Mouse (Mus musculus) fat pad, adult 2 months (tissue): ENCODE data around the gene Atg5.
"Not testable (repeated sequence)": the region's sequence is repeated elsewhere in the genome, so short reads cannot be mapped to it uniquely, and the experiment has no call there.

Experiments used
- DNase-seq: peaks from one replicate; pipeline ENCODE4 v3.0.0-alpha.2; 2011; ENCODE audit warnings: low read depth, low spot score; ENCODE audit errors: extremely low read depth

Gene Atg5

GRCm38 (mm10) chr10:44309250-44309649, 41.1 kb downstream of the Atg5 start:
- DNase-seq: no peak

- no peak for DNase-seq
These were observed 47.1 kb downstream of the Atg5 start for GRCm38 (mm10) chr10:44315276-44315675.

GRCm38 (mm10) chr10:44316280-44317270, 48.4 kb downstream of the Atg5 start:
- DNase-seq: peak; percentile 79

GRCm38 (mm10) chr10:44322166-44322565, 54.0 kb downstream of the Atg5 start:
- DNase-seq: no peak

- DNase-seq: no peak
These were observed 55.1 kb downstream of the Atg5 start for GRCm38 (mm10) chr10:44323070-44323775.

GRCm38 (mm10) chr10:44323836-44324235, 55.7 kb downstream of the Atg5 start:
- no peak for DNase-seq

GRCm38 (mm10) chr10:44325551-44326500, 57.7 kb downstream of the Atg5 start:
- DNase-seq: no peak

- no peak for DNase-seq
These were observed 58.9 kb downstream of the Atg5 start for GRCm38 (mm10) chr10:44327057-44327456.

- no peak for DNase-seq
These were observed 60.2 kb downstream of the Atg5 start for GRCm38 (mm10) chr10:44328347-44328746.

GRCm38 (mm10) chr10:44330717-44331116, 62.6 kb downstream of the Atg5 start:
- DNase-seq: no peak

GRCm38 (mm10) chr10:44331469-44331868, 63.3 kb downstream of the Atg5 start:
- no peak for DNase-seq

- not testable (repeated sequence) for DNase-seq
These were observed 64.5 kb downstream of the Atg5 start for GRCm38 (mm10) chr10:44332656-44333055.

- DNase-seq: not testable (repeated sequence)
These were observed 68.7 kb downstream of the Atg5 start for GRCm38 (mm10) chr10:44336641-44337382.

- DNase-seq: no peak
These were observed 70.4 kb downstream of the Atg5 start for GRCm38 (mm10) chr10:44338571-44338970.

- DNase-seq: no peak
These were observed 71.2 kb downstream of the Atg5 start for GRCm38 (mm10) chr10:44339326-44339725.

- no peak for DNase-seq
These were observed 72.8 kb downstream of the Atg5 start for GRCm38 (mm10) chr10:44340928-44341327.

GRCm38 (mm10) chr10:44341826-44342521, 73.8 kb downstream of the Atg5 start:
- no peak for DNase-seq

- DNase-seq: no peak
These were observed 75.2 kb downstream of the Atg5 start for GRCm38 (mm10) chr10:44343351-44343750.

- no peak for DNase-seq
These were observed 79.5 kb downstream of the Atg5 start for GRCm38 (mm10) chr10:44347549-44348172.
